Mouse (Mus musculus) G1E-ER4 (cell line): ENCODE results near the gene Pdf. TPM values are rescaled to one million over a fixed set of nuclear protein-coding genes. Genes with fewer than 3 reads are reported as not detected.

Experiments
- GATA1 ChIP-seq: IDR thresholded peaks from one replicate; pipeline ENCODE4 v1.8.0; 2012; ENCODE audit warnings: low read length, inconsistent platforms
- polyA plus RNA-seq: library from polyadenylated mRNA; stranded (reverse); fragments of >175 nt; gene quantifications from 2 replicates; pipeline ENCODE4 v1.2.3, GENCODE M21; 2012

The Pdf gene
- polyA plus RNA-seq, 1 experiment: 8.1 TPM

GRCm38 (mm10) chr8:107002532-107002931, 45.9 kb downstream of the Pdf start:
- TF ChIP-seq GATA1: no peak

- TF ChIP-seq GATA1: no peak
These were observed 49.3 kb downstream of the Pdf start for GRCm38 (mm10) chr8:106999068-106999467.

- no peak for TF ChIP-seq GATA1
These were observed 51.0 kb downstream of the Pdf start for GRCm38 (mm10) chr8:106997416-106997815.

Other genes with a start within 250 kb of the Pdf start
- 0.01 and 0.11 TPM in 2 replicates for gene Has3, start 178.4 kb downstream of the Pdf start, polyA plus RNA-seq
- 20.3 and 25.0 TPM in 2 replicates for gene Utp4, start 155.0 kb downstream of the Pdf start, polyA plus RNA-seq
- gene Sntb2, start 112.9 kb downstream of the Pdf start, polyA plus RNA-seq: 6.4 and 8.2 TPM in 2 replicates
- 19.5 and 34.1 TPM in 2 replicates for gene Vps4a, start 17.4 kb downstream of the Pdf start, polyA plus RNA-seq
- 26.1 and 36.7 TPM in 2 replicates for gene Cog8, start 8.1 kb upstream of the Pdf start, polyA plus RNA-seq
- gene Nip7, start 8.3 kb upstream of the Pdf start, polyA plus RNA-seq: 9.9 and 11.2 TPM in 2 replicates
- not detected in 2 replicates for gene Tmed6, start 17.0 kb upstream of the Pdf start, polyA plus RNA-seq
- gene Terf2, start 47.9 kb upstream of the Pdf start, polyA plus RNA-seq: 26.6 and 27.0 TPM in 2 replicates
- gene Cyb5b, start 102.0 kb upstream of the Pdf start, polyA plus RNA-seq: 36.2 and 39.2 TPM in 2 replicates
- 1.7 and 2.3 TPM in 2 replicates for gene Nfat5, start 244.9 kb upstream of the Pdf start, polyA plus RNA-seq